Mouse (Mus musculus) forebrain, embryonic 12.5 days (tissue): ENCODE measurements around the gene Gm28047. TPM values are rescaled to one million over a fixed set of nuclear protein-coding genes. Genes with fewer than 3 reads are reported as not detected.
A peak's percentile ranks its signal among the peaks of the same experiment; 100 is the strongest.
"Not testable (repeated sequence)": the region's sequence is repeated elsewhere in the genome, so short reads cannot be mapped to it uniquely, and the experiment has no call there.

Experiments used
- ATAC-seq: fragments of 200-750 bp; cut with Nextera tagmentation; 2 replicates; pipeline ENCODE4 v1.8.0; 2017; ENCODE audit warnings: moderate TSS enrichment; ENCODE audit not compliant: low FRiP score
- H3K27ac ChIP-seq: fragments of 300-500 bp; sonication (generic); 2 replicates; pipeline ENCODE4 v1.5.1; 2016; ENCODE audit warnings: mild to moderate bottlenecking
- H3K27me3 ChIP-seq: fragments of 300-500 bp; sonication (generic); 2 replicates; pipeline ENCODE4 v1.6.1; 2016; ENCODE audit warnings: mild to moderate bottlenecking
- H3K36me3 ChIP-seq: fragments of 300-500 bp; sonication (generic); replicated peaks from 2 replicates; pipeline ENCODE4 v1.6.1; 2016; ENCODE audit warnings: mild to moderate bottlenecking
- H3K4me1 ChIP-seq: fragments of 300-500 bp; sonication (generic); 2 replicates; pipeline ENCODE4 v1.6.1; 2016
- H3K4me2 ChIP-seq: fragments of 300-500 bp; sonication (generic); 2 replicates; pipeline ENCODE4 v1.6.1; 2016; ENCODE audit warnings: mild to moderate bottlenecking, moderate library complexity
- H3K4me3 ChIP-seq: fragments of 300-500 bp; sonication (generic); replicated peaks from 2 replicates; pipeline ENCODE4 v1.5.1; 2016; ENCODE audit warnings: mild to moderate bottlenecking
- H3K9ac ChIP-seq: fragments of 300-500 bp; sonication (generic); 2 replicates; pipeline ENCODE4 v1.6.1; 2016; ENCODE audit warnings: mild to moderate bottlenecking
- H3K9me3 ChIP-seq: fragments of 300-500 bp; sonication (generic); 2 replicates; pipeline ENCODE4 v1.6.1; 2016
- WGBS: fragments of 180-500 bp; shearing (Covaris S2); methylation state at CpG from one replicate; pipeline ENCODE4 v1.1.7; 2016; 5-methylcytosine and 5-hydroxymethylcytosine counted together
- polyA plus RNA-seq: library from polyadenylated mRNA; unstranded; fragments of >200 nt; fragmentation: Nextera tagmentation; extraction: Ambion mirVana; gene quantifications from 2 replicates; pipeline ENCODE4 v1.2.1, GENCODE M21; 2016

Gm28047 gene
- polyA plus RNA-seq, 1 experiment from 2014 or later: not detected

DNA sequence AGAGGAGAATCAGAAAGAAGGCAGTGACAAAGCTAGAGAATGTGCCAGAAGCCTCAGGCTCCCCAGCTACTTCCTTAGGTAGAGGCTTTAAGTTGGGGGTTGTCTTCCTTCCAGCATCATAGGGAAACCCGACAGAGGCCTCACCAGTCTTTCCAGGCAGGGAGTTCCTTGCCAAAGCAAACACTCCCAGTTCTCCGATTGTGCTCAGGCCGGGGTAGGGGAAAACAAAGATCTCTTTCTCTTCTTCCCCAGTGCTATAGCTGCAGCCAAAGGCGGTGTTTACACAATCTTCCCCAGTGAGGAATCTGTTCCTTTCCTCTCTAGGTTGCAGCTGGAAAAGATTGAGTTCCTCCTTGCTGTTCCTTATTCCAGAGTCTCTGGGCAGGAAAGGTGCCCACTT is 31.8 kb upstream of the Gm28047 start:
- no peak for ATAC-seq
- Histone ChIP-seq H3K4me2 (no peak overlapping the region), H3K9ac (no peak overlapping the region), H3K4me3 (no peak overlapping the region), H3K4me1 (0 out of 2 replicates have a peak, but pooled peaks cover 5% of the 10 kb centered on the region), H3K27ac (no peak overlapping the region; the same call in 1 of the 2 replicates), H3K36me3 (peaks cover 19% of the 10 kb centered on the region), H3K27me3 (no peaks in the 10 kb centered on the region), H3K9me3 (no peaks in the 10 kb centered on the region)
- 32% methylated on average over 4 of the region's 4 CpGs for WGBS

DNA sequence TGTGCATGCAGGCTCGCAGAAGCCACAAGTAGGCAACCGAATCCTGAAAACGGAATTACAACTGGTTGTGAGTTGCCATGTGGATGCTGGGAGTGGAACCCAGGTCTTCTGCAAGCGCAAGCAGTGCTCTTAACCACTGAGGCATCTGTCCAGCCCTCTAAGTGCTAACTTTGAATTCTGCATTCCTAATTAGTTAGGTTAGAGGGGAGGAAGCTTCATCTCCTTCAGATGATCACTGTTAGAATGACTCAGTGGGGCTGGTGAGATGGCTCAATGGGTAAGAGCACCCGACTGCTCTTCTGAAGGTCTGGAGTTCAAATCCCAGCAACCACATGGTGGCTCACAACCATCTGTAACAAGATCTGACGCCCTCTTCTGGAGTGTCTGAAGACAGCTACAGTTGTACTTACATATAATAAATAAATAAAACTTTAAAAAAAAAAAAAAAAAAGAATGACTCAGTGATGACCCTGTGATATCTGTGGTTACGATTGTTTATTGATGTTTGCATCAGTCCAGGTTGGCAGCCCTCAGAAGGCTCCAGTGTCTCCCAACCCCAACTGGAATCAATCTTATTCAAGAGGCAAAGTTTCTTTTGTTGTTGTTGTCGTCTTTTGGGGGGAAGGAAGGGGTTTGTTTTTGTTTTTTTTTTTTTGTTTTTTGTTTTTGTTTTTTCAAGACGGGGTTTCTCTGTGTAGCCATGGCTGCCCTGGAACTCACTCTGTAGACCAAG is 27.2 kb upstream of the Gm28047 start:
- not testable (repeated sequence) for H3K4me2 ChIP-seq

DNA sequence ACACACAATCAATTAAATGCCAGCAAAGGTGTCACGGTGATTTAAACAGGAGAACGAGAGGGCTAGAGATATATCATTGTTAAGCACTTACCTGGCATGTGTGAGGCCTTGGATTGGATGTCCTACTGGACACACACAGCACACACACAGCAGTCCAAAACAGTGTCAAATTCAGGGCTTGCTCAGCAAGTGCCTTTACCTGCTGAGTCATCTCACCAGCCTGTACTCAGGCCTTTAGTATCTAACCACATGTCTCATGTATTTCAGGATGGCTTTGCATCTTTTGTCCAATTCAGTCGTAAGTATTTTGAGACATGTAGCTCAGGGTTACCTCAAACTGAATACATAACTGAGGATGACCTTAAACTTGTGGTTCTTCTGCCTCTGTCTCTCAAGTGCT is 26.2 kb upstream of the Gm28047 start:
- ATAC-seq: no peak
- 85% methylated on average over 3 of the region's 3 CpGs for WGBS

More for the DNA sequence above, 27.2 kb upstream of the Gm28047 start:
- not testable (repeated sequence) for H3K27ac ChIP-seq, H3K9ac ChIP-seq, ATAC-seq, H3K9me3 ChIP-seq, H3K27me3 ChIP-seq, H3K4me1 ChIP-seq, H3K36me3 ChIP-seq, H3K4me3 ChIP-seq
- 87% methylated on average over 9 of the region's 9 CpGs for WGBS

GRCm38 (mm10) chr15:102635817-102636216 is 10.9 kb upstream of the Gm28047 start:
- H3K36me3 ChIP-seq: no peaks in the 10 kb centered on the region
- ATAC-seq: no peak
- H3K9me3 ChIP-seq: no peaks in the 10 kb centered on the region
- H3K4me1 ChIP-seq: no peaks in the 10 kb centered on the region
- no peak overlapping the region for H3K4me3 ChIP-seq
- H3K4me2 ChIP-seq: no peak overlapping the region
- no peak overlapping the region for H3K9ac ChIP-seq
- 87% methylated on average over 3 of the region's 3 CpGs for WGBS
- H3K27ac ChIP-seq: no peak overlapping the region
- H3K27me3 ChIP-seq: no peaks in the 10 kb centered on the region

More for the DNA sequence above, 26.2 kb upstream of the Gm28047 start:
- Histone ChIP-seq H3K4me3 (no peak overlapping the region), H3K4me2 (no peak overlapping the region), H3K9me3 (no peaks in the 10 kb centered on the region), H3K27me3 (no peaks in the 10 kb centered on the region), H3K9ac (no peak overlapping the region), H3K27ac (no peak overlapping the region), H3K4me1 (no peaks in the 10 kb centered on the region), H3K36me3 (no peaks in the 10 kb centered on the region)

DNA sequence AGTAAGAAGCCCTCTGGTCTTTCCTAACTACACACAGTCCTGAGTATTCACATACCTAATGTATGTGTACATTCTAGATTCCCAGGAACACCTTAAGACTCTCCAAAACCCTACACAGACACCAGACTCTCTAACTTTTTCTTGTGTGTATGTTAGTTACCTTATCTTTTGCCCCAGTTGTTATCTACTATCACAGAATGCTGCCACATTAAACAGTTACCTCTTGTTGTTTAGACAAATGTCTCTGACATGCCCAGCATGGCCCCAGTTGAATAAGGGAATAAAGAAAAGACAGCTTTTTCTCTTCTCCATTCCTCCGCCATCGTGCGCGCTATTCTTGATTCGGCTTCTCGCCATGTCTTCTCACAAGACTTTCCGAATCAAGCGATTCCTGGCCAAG is 9.8 kb upstream of the Gm28047 start:
- H3K9ac ChIP-seq: no peak overlapping the region
- no peaks in the 10 kb centered on the region for H3K9me3 ChIP-seq
- H3K27me3 ChIP-seq: no peaks in the 10 kb centered on the region
- H3K4me1 ChIP-seq: no peaks in the 10 kb centered on the region
- WGBS: 93% methylated on average over 8 of the region's 8 CpGs
- no peak overlapping the region for H3K4me2 ChIP-seq
- no peak overlapping the region for H3K4me3 ChIP-seq
- no peaks in the 10 kb centered on the region for H3K36me3 ChIP-seq
- H3K27ac ChIP-seq: no peak overlapping the region
- ATAC-seq: no peak

DNA sequence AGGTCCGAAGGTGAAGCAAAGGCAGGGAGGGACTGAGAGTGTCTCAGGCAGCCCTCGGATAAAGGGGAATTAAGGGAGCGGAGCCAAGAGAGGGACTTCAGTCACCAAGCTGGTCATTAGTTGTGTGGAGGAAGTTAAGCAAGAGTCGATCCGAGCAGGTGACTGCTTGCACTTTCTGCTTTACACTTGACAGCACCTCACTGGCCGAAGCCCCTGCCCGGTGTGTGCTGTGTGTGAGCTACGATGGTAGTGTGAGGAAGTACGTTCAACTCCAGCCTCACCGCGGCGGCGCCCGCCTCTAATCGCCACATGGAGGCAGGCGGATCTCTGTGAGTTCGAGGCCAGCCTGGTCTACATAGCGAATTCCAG is 804 bp upstream of the Gm28047 start:
- peak overlapping the region; percentile 85 for H3K4me2 ChIP-seq
- WGBS: 1% methylated on average over 18 of the region's 18 CpGs
- peak overlapping the region; percentile 73 for H3K9ac ChIP-seq
- no peaks in the 10 kb centered on the region for H3K9me3 ChIP-seq
- no peaks in the 10 kb centered on the region for H3K36me3 ChIP-seq
- 0 out of 2 replicates have a peak, but pooled peaks cover 3% of the 10 kb centered on the region for H3K27me3 ChIP-seq
- peaks cover 19% of the 10 kb centered on the region for H3K4me1 ChIP-seq
- H3K27ac ChIP-seq: peak overlapping the region; percentile 95
- H3K4me3 ChIP-seq: peak overlapping the region; percentile 64
- ATAC-seq: peak; percentile 28

DNA sequence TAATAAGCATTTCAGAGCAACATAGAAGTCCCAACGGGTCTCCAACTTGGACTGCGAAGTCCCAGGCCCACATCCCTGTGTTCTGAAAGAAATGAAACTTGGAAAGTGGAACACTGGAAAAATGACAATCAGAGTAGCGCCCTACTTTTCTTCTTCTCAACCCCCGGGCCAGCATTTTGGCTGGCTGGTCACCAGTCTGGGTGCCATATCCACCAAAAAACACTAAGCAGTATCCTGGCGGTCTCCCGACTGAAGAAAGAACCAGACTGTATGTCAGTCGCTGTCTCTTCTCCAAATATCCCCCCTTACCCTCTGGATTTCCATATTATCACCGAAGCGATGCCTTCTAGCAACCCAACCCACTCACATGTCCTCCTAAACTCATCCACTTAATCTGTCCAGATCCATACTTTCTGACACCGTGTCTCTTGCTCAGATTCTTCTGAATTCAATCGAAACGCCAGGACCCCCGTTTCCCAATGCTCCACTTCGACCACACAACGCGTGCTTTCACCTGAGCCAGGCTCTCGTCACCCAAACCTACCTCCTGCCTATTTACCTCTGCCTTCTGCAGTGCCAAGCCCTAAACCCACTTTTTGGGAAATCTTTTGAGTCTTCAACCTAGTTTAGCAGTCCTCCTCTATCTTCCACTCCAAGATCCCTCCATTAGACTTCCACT is 437 bp downstream of the Gm28047 start:
- ATAC-seq: no peak
- Histone ChIP-seq H3K9ac (peak overlapping the region; percentile 73), H3K4me2 (peak overlapping the region; percentile 85), H3K27ac (peak overlapping the region; percentile 42), H3K4me3 (peak overlapping the region; percentile 64), H3K9me3 (no peaks in the 10 kb centered on the region), H3K27me3 (0 out of 2 replicates have a peak, but pooled peaks cover 3% of the 10 kb centered on the region), H3K36me3 (no peaks in the 10 kb centered on the region), H3K4me1 (peaks cover 19% of the 10 kb centered on the region)
- WGBS: 8% methylated on average over 17 of the region's 17 CpGs

DNA sequence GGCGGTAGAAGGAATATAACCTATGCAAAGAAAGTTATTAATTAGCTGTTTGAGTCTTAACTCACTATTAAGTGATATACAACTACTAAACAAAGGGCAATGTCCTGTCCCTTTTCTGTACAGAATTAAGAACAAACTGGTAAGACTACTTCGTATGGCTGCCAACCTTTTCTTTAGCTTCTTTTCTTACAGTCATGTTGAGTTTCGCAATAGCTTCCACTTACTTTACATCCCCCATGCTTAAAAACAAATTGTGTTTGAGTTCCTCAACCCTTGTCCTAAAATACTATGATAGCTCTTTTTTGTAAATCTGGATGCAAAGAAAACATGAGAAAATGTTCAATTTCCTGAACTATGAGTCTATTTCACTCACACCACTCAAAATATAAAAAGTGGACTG is 1.7 kb downstream of the Gm28047 start:
- 93% methylated on average over 3 of the region's 3 CpGs for WGBS
- Histone ChIP-seq H3K27ac (no peak overlapping the region), H3K4me3 (no peak overlapping the region), H3K9ac (no peak overlapping the region), H3K27me3 (no peaks in the 10 kb centered on the region), H3K4me2 (no peak overlapping the region), H3K36me3 (no peaks in the 10 kb centered on the region), H3K9me3 (no peaks in the 10 kb centered on the region), H3K4me1 (peaks cover 19% of the 10 kb centered on the region)
- no peak for ATAC-seq

DNA sequence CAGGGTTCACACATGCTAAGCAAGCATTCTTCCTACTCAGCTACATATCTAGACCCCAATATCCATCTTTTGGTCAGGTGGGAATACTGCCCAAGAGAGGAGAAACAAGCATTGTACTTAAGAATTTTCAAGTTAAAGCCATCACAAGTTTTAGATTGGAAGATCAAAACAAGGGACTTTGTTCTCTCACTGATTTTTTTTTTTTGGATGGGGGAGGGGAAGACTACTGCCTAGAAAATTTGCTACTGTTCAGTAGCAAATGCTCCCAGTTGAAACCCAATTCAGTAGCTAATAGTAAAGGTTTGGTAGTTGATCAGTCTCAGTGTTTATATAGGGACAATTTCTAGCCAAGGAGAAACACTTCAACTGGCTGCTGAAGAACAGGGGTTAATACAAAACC is 2.3 kb downstream of the Gm28047 start:
- Histone ChIP-seq H3K4me1 (peaks cover 19% of the 10 kb centered on the region), H3K27me3 (no peaks in the 10 kb centered on the region), H3K27ac (no peak overlapping the region), H3K4me3 (no peak overlapping the region), H3K4me2 (no peak overlapping the region), H3K9me3 (no peaks in the 10 kb centered on the region), H3K9ac (no peak overlapping the region), H3K36me3 (no peaks in the 10 kb centered on the region)
- no peak for ATAC-seq

GRCm38 (mm10) chr15:102620765-102621164 is 4.1 kb downstream of the Gm28047 start:
- H3K4me2 ChIP-seq: no peak overlapping the region
- peaks cover 16% of the 10 kb centered on the region for H3K4me1 ChIP-seq
- H3K36me3 ChIP-seq: no peaks in the 10 kb centered on the region
- H3K27ac ChIP-seq: no peak overlapping the region
- H3K27me3 ChIP-seq: no peaks in the 10 kb centered on the region
- H3K9me3 ChIP-seq: no peaks in the 10 kb centered on the region
- H3K9ac ChIP-seq: no peak overlapping the region
- H3K4me3 ChIP-seq: no peak overlapping the region
- no peak for ATAC-seq
- WGBS: 90% methylated on average over 1 of the region's 1 CpGs

- Histone ChIP-seq H3K9ac (no peak overlapping the region), H3K4me3 (no peak overlapping the region), H3K27me3 (no peaks in the 10 kb centered on the region), H3K4me2 (no peak overlapping the region), H3K27ac (no peak overlapping the region), H3K9me3 (no peaks in the 10 kb centered on the region), H3K36me3 (no peaks in the 10 kb centered on the region), H3K4me1 (peaks cover 14% of the 10 kb centered on the region)
- 95% methylated on average over 5 of the region's 5 CpGs for WGBS
- no peak for ATAC-seq
These were observed 5.4 kb downstream of the Gm28047 start for GRCm38 (mm10) chr15:102619486-102619885.

GRCm38 (mm10) chr15:102617654-102618053 is 7.2 kb downstream of the Gm28047 start:
- H3K9me3 ChIP-seq: no peaks in the 10 kb centered on the region
- no peaks in the 10 kb centered on the region for H3K36me3 ChIP-seq
- no peak overlapping the region for H3K9ac ChIP-seq
- H3K27me3 ChIP-seq: no peaks in the 10 kb centered on the region
- H3K4me3 ChIP-seq: no peak overlapping the region
- no peak overlapping the region for H3K4me2 ChIP-seq
- no peak for ATAC-seq
- WGBS: 98% methylated on average over 1 of the region's 1 CpGs
- H3K27ac ChIP-seq: no peak overlapping the region
- no peaks in the 10 kb centered on the region for H3K4me1 ChIP-seq

DNA sequence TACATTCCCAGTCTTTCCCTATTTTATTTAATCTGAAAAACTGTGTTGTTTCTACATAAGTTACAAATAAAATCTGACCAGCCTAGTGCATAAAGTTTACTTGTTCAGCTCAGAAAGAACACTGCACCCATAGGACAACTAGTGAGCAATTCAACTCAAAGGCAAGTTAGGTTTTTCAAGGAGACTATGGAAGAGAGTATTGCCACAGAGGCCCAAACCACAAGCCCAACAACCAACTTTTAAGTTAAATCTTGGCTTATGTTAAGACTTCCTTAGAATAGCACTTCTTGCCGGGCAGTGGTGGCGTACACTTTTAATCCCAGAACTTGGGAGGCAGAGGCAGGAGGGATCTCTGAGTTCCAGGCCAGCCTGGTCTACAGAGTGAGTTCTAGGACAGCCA is 8.7 kb downstream of the Gm28047 start:
- WGBS: 97% methylated on average over 2 of the region's 2 CpGs

More for the DNA sequence above, 8.7 kb downstream of the Gm28047 start:
- no peak for ATAC-seq
- H3K4me1 ChIP-seq: no peaks in the 10 kb centered on the region
- no peaks in the 10 kb centered on the region for H3K36me3 ChIP-seq
- H3K9ac ChIP-seq: no peak overlapping the region
- H3K27me3 ChIP-seq: no peaks in the 10 kb centered on the region
- no peak overlapping the region for H3K4me3 ChIP-seq
- no peaks in the 10 kb centered on the region for H3K9me3 ChIP-seq
- no peak overlapping the region for H3K27ac ChIP-seq
- no peak overlapping the region for H3K4me2 ChIP-seq
